Mouse (Mus musculus) testis, postnatal 14 days (tissue): ENCODE measurements around the gene Bnip3.

Source experiments
- DNase-seq: peaks from one replicate; pipeline ENCODE4 v3.0.0; 2021; ENCODE audit warnings: low spot score

The Bnip3 gene

GRCm38 (mm10) chr7:138909277-138910192 is at the start of gene Bnip3:
Gene Bnip3 (minus strand): TSS chr7:138909519.
- peak; percentile 93 for DNase-seq

GRCm38 (mm10) chr7:138957106-138957505 is 47.8 kb upstream of the Bnip3 start:
- DNase-seq: no peak

GRCm38 (mm10) chr7:138955787-138956186 is 46.5 kb upstream of the Bnip3 start:
- DNase-seq: no peak

- DNase-seq: no peak
Measured at GRCm38 (mm10) chr7:138948309-138948708, 39.0 kb upstream of the Bnip3 start.

GRCm38 (mm10) chr7:138947741-138948140 is 38.4 kb upstream of the Bnip3 start:
- DNase-seq: no peak

DNA sequence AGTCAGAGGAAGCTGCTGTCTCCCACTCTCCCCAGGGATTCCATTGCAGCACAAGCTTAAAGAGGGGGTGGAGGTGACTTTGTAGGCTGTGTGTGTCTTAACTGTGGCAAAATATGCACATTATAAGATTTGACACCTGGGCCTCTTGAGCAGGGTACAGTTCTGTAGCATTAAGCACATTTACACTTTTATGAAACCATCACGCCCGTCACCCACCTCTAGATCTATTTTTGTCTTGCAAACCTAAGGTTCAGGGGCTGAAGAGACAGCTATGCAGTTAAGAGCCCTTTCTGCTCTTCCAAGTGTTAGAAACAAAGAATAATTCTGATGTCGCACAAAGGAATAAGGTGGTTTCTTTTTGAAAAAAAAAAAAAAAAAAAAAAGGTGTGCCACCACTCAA is 36.3 kb upstream of the Bnip3 start:
- DNase-seq: no peak

DNA sequence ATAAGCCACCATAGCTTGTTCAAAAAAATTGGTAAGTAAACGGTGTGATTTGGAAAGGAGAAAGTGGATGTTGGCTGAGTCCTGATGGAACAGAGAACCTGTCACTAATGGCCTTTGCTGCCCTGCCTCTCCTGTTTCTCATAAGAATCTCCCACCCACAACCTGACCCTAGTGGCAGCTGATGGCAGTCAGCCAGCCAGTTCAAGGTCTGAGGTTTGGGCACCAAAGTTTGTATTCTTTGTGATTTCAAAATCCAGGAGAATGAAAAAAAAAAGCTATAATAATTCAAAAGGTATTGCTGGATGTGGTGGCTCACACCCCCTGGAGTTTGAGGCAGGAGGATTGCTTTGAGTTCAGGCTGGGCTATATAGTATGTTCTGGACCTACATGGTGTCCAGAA is 33.0 kb upstream of the Bnip3 start:
- DNase-seq: no peak

GRCm38 (mm10) chr7:138941571-138941970 is 32.3 kb upstream of the Bnip3 start:
- no peak for DNase-seq

DNA sequence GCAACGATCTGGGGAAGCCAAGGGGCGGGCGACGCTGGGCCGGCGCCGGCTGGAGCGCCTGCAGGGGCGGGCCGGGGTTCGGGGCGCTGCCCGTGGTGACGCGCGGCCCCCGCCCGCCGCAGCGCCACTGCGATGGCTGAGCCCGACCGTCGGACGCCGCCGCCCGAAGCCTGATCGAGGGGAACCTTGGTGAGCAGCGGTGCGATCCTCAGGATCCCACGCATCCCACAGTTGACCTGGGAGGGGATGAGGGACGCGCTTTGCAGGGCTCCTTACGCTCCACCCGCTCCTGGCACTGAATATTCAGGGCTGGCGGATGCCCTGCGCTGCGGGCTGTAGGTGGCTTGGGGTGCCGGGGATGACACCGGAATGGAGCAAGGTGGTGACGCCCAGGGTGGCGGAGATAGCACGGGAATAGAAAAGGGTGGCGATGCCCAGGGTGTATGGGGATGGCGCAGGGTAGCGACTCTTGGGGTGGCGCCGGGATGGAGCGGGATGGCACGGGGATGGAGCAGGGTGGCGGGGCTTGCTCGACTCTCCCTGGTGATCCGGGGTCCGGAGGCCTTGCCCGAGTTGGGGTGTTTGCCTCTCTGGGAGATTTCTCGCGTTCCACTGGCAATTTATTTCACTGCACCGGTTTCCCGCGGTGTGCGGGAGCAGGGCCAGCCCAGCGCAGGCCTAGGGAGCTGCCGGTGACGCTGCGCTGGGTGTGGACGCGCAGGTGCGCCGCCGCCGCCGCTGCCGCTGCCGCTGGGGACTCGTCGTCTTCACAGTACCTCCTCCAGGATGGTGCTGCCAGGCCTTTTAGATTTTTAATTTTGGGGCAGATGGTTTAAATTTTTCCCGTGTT is 31.5 kb upstream of the Bnip3 start, which contains the start of gene Jakmip3:
TSS of gene Jakmip3 (plus strand) at position 119 of the 850 bp plus-strand sequence.
- DNase-seq: no peak

DNA sequence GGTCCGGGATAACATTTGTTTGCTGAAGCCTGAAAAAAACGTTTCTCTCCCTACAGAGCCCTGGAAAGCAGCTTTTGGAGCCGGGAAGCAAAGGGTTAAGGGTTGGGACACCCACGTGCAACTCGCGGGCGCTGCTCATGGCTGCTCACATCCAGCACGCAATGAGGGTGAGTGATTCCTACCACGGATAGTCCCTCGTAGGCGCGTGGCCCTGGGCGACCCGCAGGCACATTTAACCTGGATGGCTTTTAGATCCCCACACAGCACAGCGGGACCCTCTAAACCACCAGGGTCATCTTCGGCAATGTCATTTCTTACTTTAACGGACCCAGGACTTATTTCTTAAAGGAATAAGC is 30.9 kb upstream of the Bnip3 start:
- DNase-seq: no peak

GRCm38 (mm10) chr7:138938991-138939390 is 29.7 kb upstream of the Bnip3 start:
- DNase-seq: no peak

DNA sequence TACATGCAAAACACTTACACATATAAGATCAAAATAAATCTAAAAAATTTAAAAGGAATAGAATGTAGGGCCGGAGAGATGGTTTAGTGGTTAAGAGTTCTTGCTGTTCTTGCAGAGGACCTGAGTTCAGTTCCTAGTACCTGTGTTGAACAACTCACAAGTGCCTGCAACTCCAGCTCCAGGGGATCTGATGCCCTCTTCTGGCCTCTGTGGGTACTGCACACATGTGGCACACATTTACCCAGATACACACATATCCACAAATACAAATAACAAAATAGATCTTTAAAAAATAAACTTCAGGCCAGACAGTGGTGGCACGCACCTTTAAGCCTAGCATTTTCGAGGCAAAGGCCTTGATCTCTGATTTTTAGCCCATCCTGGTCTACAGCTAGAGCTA is 25.2 kb upstream of the Bnip3 start:
- DNase-seq: no peak

GRCm38 (mm10) chr7:138928456-138928855 is 19.1 kb upstream of the Bnip3 start:
- no peak for DNase-seq

- no peak for DNase-seq
Measured at GRCm38 (mm10) chr7:138923756-138924425, 14.6 kb upstream of the Bnip3 start.

DNA sequence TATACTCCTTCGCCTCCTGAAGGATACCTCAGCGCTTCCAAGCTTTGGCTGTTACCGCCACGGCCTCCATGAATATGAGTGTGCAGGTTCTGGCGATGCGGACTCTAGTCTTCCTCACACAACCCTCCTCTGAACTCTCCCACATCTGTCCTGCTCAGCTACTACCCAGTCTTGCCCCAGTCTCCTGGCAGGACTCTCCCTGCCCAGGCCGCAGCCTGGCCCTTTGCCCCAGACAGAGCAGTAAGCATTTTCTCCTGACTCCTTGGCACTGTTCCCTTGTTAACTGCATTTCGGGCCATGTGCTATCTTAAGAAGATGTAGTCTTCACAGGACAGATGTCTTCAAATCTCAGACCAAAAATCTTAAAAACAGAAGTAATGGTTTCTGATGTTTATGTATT is 12.3 kb upstream of the Bnip3 start:
- DNase-seq: no peak

DNA sequence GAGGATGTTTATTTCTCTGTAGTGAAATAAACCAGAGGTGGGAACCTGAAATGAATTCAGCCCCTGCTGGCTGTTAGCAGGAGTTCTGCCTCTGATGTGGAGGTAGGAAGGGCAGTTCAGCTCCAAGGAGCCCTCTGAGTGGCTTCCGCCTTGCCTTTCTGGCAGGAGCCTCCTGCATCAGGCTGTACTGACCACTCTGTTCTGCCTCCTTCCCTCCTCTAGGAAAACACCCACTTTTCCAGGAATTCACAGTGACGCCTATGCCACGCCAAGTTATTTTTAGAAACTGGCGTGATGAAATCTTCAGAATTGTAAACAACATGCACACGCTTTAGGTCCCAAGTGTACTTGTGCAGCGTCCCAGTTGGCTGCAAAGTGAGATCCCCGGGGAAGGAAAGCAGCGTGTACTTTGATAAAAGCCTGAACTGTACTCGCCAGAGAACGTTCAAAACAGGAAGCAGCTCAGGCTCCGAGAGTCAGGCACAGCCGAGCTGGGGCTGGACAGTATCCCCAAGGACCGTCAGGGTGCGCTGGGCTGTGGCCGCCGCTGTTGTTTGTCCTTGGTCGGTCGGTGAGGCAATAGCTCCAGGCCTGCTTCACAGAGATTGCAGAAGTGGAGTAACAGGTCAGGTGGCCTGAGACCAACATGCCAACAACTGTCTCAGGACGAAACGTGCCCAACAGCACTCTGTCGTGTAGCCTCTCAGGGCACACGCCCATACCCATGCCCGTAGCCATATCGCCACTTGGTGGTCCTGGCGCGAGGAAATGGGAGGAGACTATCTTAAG is 10.0 kb upstream of the Bnip3 start:
- DNase-seq: peak; percentile 78

GRCm38 (mm10) chr7:138913616-138914015 is 4.3 kb upstream of the Bnip3 start:
- no peak for DNase-seq

GRCm38 (mm10) chr7:138910193-138910562 is 859 bp upstream of the Bnip3 start:
- DNase-seq: no peak

DNA sequence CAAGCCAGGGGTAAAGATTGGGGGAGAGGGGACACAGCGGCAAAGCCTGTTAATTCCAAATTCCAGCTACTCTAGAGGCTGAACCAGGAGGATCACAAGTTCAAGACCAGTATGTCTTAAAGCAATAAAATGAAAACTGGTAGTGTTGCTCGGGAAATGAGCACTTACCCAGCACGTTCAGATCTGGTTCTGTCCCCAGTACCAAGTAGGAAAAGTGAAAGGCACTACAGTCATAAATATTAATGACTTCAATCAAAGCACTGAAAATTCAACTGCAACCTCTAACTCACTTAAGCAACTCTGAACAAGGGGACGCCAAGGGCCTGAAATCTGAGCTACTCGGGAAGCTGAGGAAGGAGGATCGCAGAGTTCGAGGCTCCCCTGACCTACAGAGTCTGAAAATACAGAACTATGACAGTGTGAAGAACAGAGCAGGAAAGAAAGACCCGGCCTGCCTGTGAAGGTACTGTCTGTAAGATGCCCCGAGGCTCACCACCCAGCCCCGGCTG is 497 bp downstream of the Bnip3 start:
- DNase-seq: no peak

GRCm38 (mm10) chr7:138907976-138908375 is 1.3 kb downstream of the Bnip3 start:
- DNase-seq: no peak

DNA sequence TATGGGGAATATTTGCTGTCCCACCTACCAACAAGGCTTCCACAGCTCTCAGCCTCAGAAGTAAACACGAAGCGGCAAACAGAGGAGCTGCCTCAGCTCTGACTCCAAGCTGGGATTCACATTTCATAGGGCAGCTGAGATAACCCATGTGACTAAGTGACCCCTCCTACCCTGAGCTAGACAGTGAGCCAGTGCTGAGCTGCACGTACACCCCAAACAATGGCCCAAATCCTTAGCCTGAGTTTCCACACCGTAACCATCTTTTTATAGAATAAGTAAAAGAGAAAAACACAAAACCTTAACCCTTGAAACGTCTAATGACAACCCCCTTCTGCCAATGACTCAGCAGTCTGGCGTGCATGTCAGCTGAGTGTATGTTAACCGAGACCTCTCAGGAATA is 2.3 kb downstream of the Bnip3 start:
- DNase-seq: no peak
